Mouse (Mus musculus) inflammation-experienced regulatory T-cells, adult 16 weeks (primary cell): ENCODE results near the gene Apol7c. TPM values are rescaled to one million over a fixed set of nuclear protein-coding genes. Genes with fewer than 3 reads are reported as not detected.

Source experiments
- polyA plus RNA-seq: library from polyadenylated mRNA; unstranded; fragments of 100-300 nt; shearing (Covaris generic); gene quantifications from one replicate; pipeline ENCODE4 v1.2.1, GENCODE M21; 2017

Apol7c gene
- 0.43 TPM for polyA plus RNA-seq

GRCm38 (mm10) chr15:77533216-77533615, at the start of gene Apol7c:
Gene Apol7c, minus strand, starts transcription at chr15:77533316.

GRCm38 (mm10) chr15:77561792-77562191, 28.7 kb upstream of the Apol7c start, which contains the start of gene 1700025B11Rik:
Gene 1700025B11Rik, minus strand, starts transcription at chr15:77561892.

GRCm38 (mm10) chr15:77507966-77508365, 25.1 kb downstream of the Apol7c start, which contains the start of gene Apol11a:
Gene Apol11a, plus strand, starts transcription at chr15:77508271.

DNA sequence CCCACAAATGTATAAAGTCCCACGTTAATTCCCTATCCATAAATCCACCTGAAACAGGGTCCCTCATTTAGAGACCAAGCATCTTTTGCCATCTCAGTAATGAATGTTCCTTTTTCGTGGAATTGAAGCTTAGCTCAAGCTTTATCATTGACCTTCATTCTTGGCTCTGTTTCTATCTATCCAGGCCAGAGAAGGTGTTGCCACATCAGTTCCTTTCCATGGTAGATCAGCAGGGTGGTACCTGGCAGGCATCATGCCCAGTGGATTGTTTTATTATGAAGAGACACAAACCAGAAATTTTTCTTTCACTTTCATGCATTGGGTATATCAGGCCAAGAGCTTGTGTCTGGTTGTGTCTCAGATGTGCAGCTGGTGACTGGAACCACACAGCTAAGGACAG, 56.4 kb downstream of the Apol7c start, which contains the start of gene Apol10a:
Gene Apol10a (plus strand): TSS at position 355 of the 400 bp plus-strand sequence.

Other genes with a start within 250 kb of the Apol7c start
- gene Rbfox2, start 226.3 kb downstream of the Apol7c start, polyA plus RNA-seq = not detected
- not detected for gene Apol7a, start 134.2 kb downstream of the Apol7c start, polyA plus RNA-seq
- 5.0 TPM for gene Apol9a, start 122.2 kb downstream of the Apol7c start, polyA plus RNA-seq
- 0.46 TPM for gene Apol7b, start 85.8 kb downstream of the Apol7c start, polyA plus RNA-seq
- gene Apol10a, start 56.3 kb downstream of the Apol7c start, polyA plus RNA-seq = not detected
- not detected for gene Apol11a, start 25.0 kb downstream of the Apol7c start, polyA plus RNA-seq
- not detected for gene 1700025B11Rik, start 28.6 kb upstream of the Apol7c start, polyA plus RNA-seq
- gene Apol10b, start 62.8 kb upstream of the Apol7c start, polyA plus RNA-seq = 7.4 TPM
- not detected for gene Gm36245, start 65.9 kb upstream of the Apol7c start, polyA plus RNA-seq
- 2.6 TPM for gene Apol11b, start 110.0 kb upstream of the Apol7c start, polyA plus RNA-seq
- 81.3 TPM for gene Apol7e, start 165.5 kb upstream of the Apol7c start, polyA plus RNA-seq
- gene Apol9b, start 195.7 kb upstream of the Apol7c start, polyA plus RNA-seq = 23.4 TPM
- gene Apol8, start 223.7 kb upstream of the Apol7c start, polyA plus RNA-seq = 0.11 TPM